Mouse (Mus musculus) MEL (cell line): ENCODE data around the gene P4ha2.

Source experiments
- BHLHE40 ChIP-seq: IDR thresholded peaks from 2 replicates; pipeline ENCODE4 v1.6.1; 2012; ENCODE audit warnings: low read depth, mild to moderate bottlenecking, inconsistent platforms, low read length, improper control_type of control experiment, borderline replicate concordance
- CTCF ChIP-seq, 3 experiments: IDR thresholded peaks in 2 of 3; conservative IDR thresholded peaks in 1 of 3; 2 replicates each; pipeline ENCODE4 v1.5.1; 2011 to 2012; ENCODE audit warnings: low read length in 3 of 3, low read depth in 2 of 3, mild to moderate bottlenecking in 2 of 3, improper control_type of control experiment in 1 of 3, inconsistent platforms in 1 of 3, mixed read lengths in 1 of 3, moderate library complexity in 1 of 3; ENCODE audit not compliant: control insufficient read depth in 1 of 3, insufficient read depth in 1 of 3, poor library complexity in 1 of 3, severe bottlenecking in 1 of 3
- EP300 ChIP-seq, 2 experiments: IDR thresholded peaks; 2 replicates each; pipeline ENCODE4 v1.6.1; 2011; ENCODE audit warnings: improper control_type of control experiment in 2 of 2, low read length in 2 of 2, low read depth in 1 of 2, mild to moderate bottlenecking in 1 of 2
- MAFK ChIP-seq: IDR thresholded peaks from 2 replicates; pipeline ENCODE4 v1.6.1; 2011; ENCODE audit warnings: low read depth, mild to moderate bottlenecking, low read length, improper control_type of control experiment, borderline replicate concordance
- MAX ChIP-seq: IDR thresholded peaks from 2 replicates; pipeline ENCODE4 v1.6.1; 2011; ENCODE audit warnings: low read length, improper control_type of control experiment
- MAZ ChIP-seq: IDR thresholded peaks from 2 replicates; pipeline ENCODE4 v1.6.1; 2012; ENCODE audit warnings: low read depth, mild to moderate bottlenecking, inconsistent platforms, low read length, improper control_type of control experiment
- NRF1 ChIP-seq: IDR thresholded peaks from 2 replicates; pipeline ENCODE4 v1.6.1; 2014; ENCODE audit warnings: low read depth, mild to moderate bottlenecking, inconsistent platforms, low read length, improper control_type of control experiment, moderate library complexity; ENCODE audit not compliant: poor library complexity, insufficient read depth, severe bottlenecking
- POLR2A ChIP-seq, 2 experiments: IDR thresholded peaks; 2 replicates each; pipeline ENCODE4 v1.6.1; 2011 to 2012; ENCODE audit warnings: low read length in 2 of 2, mild to moderate bottlenecking in 2 of 2, control low read depth in 1 of 2, improper control_type of control experiment in 1 of 2, low read depth in 1 of 2, moderate library complexity in 1 of 2; ENCODE audit not compliant: control insufficient read depth in 1 of 2, insufficient read depth in 1 of 2, poor library complexity in 1 of 2
- RAD21 ChIP-seq: IDR thresholded peaks from 2 replicates; pipeline ENCODE4 v1.6.1; 2011; ENCODE audit warnings: mild to moderate bottlenecking, low read depth, low read length, improper control_type of control experiment
- TAL1 ChIP-seq: IDR thresholded peaks from 2 replicates; pipeline ENCODE4 v1.6.1; 2012; ENCODE audit warnings: mild to moderate bottlenecking, inconsistent platforms, low read length, moderate library complexity, mixed read lengths

DNA sequence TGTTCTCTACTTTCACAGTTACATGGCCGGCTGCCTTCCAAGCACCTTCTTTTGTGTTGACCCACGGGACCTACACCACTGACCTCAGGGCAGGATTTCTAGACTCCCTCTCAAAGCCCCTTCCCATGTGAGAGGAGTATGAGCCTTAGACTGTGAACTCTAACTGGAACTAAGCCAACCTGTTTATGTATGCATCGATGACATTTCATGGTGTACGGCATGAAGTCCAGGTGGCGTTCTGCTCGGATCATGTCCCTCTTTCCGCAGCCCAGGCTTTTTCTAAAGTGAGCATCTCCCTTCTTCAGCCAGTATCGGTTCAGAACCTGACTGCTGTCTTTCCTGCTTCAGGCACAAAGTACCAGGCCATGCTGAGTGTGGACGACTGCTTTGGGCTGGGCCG is 17.2 kb downstream of the P4ha2 start:
- TF ChIP-seq MAX (no peak), MAFK (no peak), CTCF (IDR thresholded peaks at IDR 0.05 in 2 of 3, conservative IDR thresholded peaks at IDR 0.05 in 1 of 3; ENCODE audit: control insufficient read depth in 1 of 3, insufficient read depth in 1 of 3, low read depth in 2 of 3, low read length in 3 of 3, poor library complexity in 1 of 3, severe bottlenecking in 1 of 3) (no peak), NRF1 (no peak), TAL1 (no peak), POLR2A (IDR thresholded peaks at IDR 0.05; ENCODE audit: control insufficient read depth in 1 of 2, insufficient read depth in 1 of 2, low read depth in 1 of 2, low read length in 2 of 2, poor library complexity in 1 of 2) (no peak), RAD21 (no peak), EP300 (IDR thresholded peaks at IDR 0.05; ENCODE audit: low read depth in 1 of 2, low read length in 2 of 2) (no peak), MAZ (no peak), BHLHE40 (no peak)
